Mouse (Mus musculus) granulocyte monocyte progenitor cell, adult 5-6 weeks (primary cell): ENCODE data around the gene Lcn4. TPM values are rescaled to one million over a fixed set of nuclear protein-coding genes. Genes with fewer than 3 reads are reported as not detected.

Experiments
- ATAC-seq: replicated peaks from 2 replicates; pipeline ENCODE4 v1.8.0; 2016; ENCODE audit warnings: mild to moderate bottlenecking, moderate TSS enrichment, inconsistent platforms; ENCODE audit not compliant: poor library complexity, severe bottlenecking
- total RNA-seq, 2 experiments: library from RNA; stranded (forward) in 1 of 2; stranded (reverse) in 1 of 2; fragments of 200-712, 200-1000 nt in 1 of 2; fragments of >200 nt in 1 of 2; fragmentation: Nextera tagmentation in 1 of 2; gene quantifications; 2 replicates each; pipeline ENCODE4 v1.2.3; 2014 to 2017

Gene Lcn4
- total RNA-seq, 2 experiments from 2014 or later: not detected

- ATAC-seq: no peak
Observed at GRCm38 (mm10) chr2:26635489-26636324, 35.4 kb downstream of the Lcn4 start.

DNA sequence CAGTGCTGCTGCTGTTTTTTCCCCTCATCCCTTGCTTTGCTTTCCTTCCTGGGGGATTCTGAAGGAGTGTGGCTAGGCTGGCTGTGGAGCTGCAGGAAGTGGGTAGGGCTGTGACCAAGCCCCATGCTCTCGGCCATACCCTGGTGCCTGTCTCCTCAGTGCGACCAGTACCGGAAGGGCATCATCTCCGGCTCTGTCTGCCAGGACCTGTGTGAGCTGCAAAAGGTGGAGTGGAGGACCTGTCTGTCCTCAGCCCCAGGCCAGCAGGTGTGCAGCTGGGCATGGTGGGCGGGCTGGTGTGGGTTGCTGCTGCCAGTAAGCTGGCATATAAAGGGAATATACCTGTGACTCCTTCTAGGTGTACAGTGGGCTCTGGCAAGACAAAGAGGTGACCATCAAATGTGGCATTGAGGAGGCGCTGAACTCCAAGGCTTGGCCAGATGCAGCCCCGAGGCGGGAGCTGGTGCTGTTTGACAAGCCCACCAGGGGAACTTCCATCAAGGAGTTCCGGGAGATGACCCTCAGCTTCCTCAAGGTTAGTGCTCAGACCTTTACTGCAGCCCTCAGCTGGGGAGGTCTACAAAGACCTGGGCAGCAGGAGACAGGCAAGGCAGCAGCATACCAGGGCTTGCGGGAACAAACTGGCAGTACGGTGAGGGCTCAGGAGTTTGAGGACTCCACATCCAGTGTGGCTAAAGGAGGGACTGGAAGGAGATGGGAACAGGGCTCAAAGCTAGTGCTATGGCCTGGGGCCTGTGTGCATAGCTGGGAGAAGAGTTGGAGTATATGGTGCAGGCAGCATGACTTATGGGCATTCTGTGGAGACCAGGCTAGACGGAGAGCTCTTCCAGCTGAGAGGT, 36.2 kb downstream of the Lcn4 start:
- peak; percentile 29 for ATAC-seq

GRCm38 (mm10) chr2:26633953-26634530, 37.0 kb downstream of the Lcn4 start:
- ATAC-seq: no peak

DNA sequence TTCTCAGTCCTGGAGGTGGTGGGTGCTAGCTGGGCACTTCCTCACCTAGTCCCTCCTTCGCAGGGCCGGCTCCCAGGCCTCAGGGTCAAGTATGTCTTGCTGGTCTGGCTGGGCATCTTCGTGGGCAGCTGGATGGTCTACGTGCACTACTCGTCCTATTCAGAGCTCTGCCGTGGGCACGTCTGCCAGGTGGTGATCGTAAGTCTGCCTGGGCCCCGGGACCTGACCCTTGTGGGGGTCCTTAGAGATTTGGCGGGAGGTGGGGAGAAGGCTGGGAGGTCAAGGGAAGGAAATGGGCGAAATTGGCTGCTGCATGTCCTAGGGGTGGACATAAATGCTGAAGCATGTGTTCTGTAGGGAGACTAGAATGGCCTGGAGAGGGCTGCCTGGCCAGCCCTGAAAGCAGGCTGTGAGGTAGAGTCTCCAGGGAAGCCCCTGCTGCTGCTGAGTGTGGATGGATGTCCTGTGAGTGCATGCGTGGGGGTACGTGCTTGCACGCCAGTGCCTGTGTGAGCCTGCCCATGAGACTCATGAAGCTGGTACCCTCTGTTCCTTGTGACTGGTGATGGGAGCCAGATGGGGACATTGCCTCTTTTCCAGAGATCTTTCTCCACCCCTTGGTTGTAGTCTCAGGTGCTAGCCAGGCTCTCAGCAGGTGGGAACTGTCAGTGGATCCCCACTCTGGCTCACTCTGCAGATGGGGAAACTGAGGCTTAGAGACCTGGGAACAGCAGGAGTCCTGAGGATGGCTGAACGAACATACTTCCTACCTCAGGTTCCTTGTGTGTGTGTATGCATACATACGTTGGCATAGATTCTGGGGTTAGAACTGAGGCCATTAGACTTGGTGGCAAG, 38.3 kb downstream of the Lcn4 start:
- ATAC-seq: no peak

DNA sequence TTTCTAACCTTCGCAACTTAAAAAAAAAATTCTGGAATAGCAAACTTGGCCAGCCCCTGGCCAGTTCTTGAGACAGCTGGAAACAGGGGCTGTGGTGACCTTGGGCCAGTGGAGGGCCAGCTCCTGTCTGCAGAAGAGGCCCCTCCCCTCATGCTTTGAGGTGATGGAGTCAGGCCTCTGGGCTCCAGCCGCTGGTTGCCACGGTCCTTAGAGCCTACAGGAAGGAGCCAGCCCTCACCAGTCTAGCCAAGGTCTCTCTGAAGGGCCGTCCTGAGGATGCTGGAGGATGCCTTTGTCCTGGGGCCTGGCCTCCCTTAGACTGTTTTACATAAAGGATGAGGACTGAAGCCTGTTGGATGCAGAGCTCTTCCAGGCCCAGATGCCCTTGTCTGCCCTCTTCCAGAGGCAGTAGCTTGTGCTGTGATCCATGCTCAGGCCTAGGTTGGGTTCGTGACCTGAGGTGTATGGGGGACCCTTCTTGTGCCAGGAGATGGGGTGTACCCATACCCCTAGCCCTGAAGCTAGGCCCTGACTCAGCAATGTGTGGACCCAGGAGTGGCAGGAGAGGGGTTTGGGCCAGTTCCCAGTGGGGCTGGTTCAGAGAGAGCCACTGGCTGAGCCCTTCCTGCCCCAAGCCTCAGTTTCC, 42.2 kb downstream of the Lcn4 start:
- ATAC-seq: peak; percentile 15; the same call in 1 of the 2 replicates

GRCm38 (mm10) chr2:26627921-26628739, 43.0 kb downstream of the Lcn4 start, which contains the start of gene Fam69b:
Gene Fam69b, plus strand, starts transcription at chr2:26628457.
- ATAC-seq: peak; percentile 45

GRCm38 (mm10) chr2:26626081-26626480, 45.0 kb downstream of the Lcn4 start:
- no peak for ATAC-seq

GRCm38 (mm10) chr2:26625419-26625818, 45.7 kb downstream of the Lcn4 start:
- no peak for ATAC-seq

DNA sequence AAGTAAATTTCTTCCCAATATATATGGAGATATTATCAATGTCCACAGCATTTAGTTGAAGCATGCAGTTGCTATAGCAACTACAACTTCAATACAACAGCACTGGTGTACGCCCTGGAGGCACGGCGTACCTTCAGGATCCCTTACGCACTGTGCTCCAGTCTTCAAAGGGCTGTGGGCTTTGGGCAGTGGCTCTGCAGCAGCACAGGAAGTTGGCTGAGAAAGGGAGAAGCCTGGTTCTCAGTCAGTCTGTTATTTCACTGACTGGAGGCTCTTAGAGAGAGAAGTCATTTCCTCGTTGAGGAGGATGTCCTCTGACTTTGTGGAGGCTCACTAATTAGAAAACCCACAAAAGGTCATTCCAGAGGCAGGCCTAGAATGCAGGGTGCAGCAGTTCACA, 48.1 kb downstream of the Lcn4 start:
- ATAC-seq: peak; percentile 56

DNA sequence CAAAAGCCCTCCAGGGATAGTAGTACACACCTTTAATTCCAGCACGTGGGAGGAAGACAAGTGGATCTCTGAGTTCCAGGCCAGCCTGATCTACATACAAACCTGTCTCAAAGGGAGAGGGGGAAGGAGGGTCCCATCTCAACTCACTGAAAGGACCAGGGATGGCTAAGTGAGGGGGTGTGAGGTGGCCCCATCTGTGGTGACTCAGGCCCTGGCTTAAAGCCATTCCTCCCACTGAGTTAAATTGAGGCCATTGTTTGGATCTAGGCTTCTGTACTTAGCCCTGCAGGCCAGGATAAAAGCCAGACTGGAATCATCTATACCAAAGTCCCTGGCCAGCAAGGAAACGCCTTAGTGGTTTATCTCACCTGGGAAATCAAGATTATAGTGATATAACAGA, 49.8 kb downstream of the Lcn4 start:
- no peak for ATAC-seq

DNA sequence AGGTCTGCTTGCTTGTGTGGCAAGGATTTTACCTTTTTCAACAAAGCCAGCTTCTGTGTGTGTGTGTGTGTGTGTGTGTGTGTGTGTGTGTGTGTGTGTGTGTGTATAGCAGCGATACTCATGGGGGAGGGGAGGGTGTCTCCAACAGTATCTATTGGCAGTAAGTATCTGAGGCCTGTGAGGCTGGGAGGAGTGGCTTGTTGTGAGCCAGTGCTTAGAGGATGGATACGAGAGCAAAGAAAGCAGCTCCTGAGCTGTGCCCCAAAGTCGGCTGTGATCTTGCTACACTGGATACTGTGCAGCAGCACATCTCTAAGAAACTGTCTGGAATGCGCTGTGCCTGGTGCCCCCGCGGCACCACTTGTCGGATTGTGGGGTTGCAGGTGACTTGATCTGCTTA, 53.2 kb downstream of the Lcn4 start:
- ATAC-seq: no peak

Other genes starting within 250 kb of the Lcn4 start
- 42.3 and 47.0 TPM in 2 replicates for gene Sec16a, start 226.1 kb downstream of the Lcn4 start, total RNA-seq (2014; fragmentation: Nextera tagmentation)
- 29.8 and 32.5 TPM in 2 replicates for gene Sec16a, start 226.1 kb downstream of the Lcn4 start, total RNA-seq (2017)
- 19.2 and 22.6 TPM in 2 replicates for gene Notch1, start 154.6 kb downstream of the Lcn4 start, total RNA-seq (2014; fragmentation: Nextera tagmentation)
- 8.1 and 8.5 TPM in 2 replicates for gene Notch1, start 154.6 kb downstream of the Lcn4 start, total RNA-seq (2017)
- gene Egfl7, start 91.3 kb downstream of the Lcn4 start, total RNA-seq (2014; fragmentation: Nextera tagmentation): 22.7 and 32.6 TPM in 2 replicates
- gene Egfl7, start 91.3 kb downstream of the Lcn4 start, total RNA-seq (2017): 9.6 and 20.4 TPM in 2 replicates
- gene Gm20532, start 84.6 kb downstream of the Lcn4 start, total RNA-seq (2014; fragmentation: Nextera tagmentation): not detected in 2 replicates
- not detected in 2 replicates for gene Gm20532, start 84.6 kb downstream of the Lcn4 start, total RNA-seq (2017)
- gene Agpat2, start 66.9 kb downstream of the Lcn4 start, total RNA-seq (2014; fragmentation: Nextera tagmentation): 42.4 and 46.7 TPM in 2 replicates
- 50.2 and 55.2 TPM in 2 replicates for gene Agpat2, start 66.9 kb downstream of the Lcn4 start, total RNA-seq (2017)
- gene Fam69b, start 42.8 kb downstream of the Lcn4 start, total RNA-seq (2014; fragmentation: Nextera tagmentation): 11.1 and 13.9 TPM in 2 replicates
- 8.3 and 9.3 TPM in 2 replicates for gene Fam69b, start 42.8 kb downstream of the Lcn4 start, total RNA-seq (2017)
- not detected in 2 replicates for gene Abo, start 193.7 kb upstream of the Lcn4 start, total RNA-seq (2014; fragmentation: Nextera tagmentation)
- not detected in 2 replicates for gene Abo, start 193.7 kb upstream of the Lcn4 start, total RNA-seq (2017)
- 21.7 and 22.5 TPM in 2 replicates for gene Surf6, start 231.6 kb upstream of the Lcn4 start, total RNA-seq (2014; fragmentation: Nextera tagmentation)
- gene Surf6, start 231.6 kb upstream of the Lcn4 start, total RNA-seq (2017): 53.0 and 55.7 TPM in 2 replicates
- 16.7 and 17.4 TPM in 2 replicates for gene Med22, start 239.4 kb upstream of the Lcn4 start, total RNA-seq (2014; fragmentation: Nextera tagmentation)
- 17.2 and 19.0 TPM in 2 replicates for gene Med22, start 239.4 kb upstream of the Lcn4 start, total RNA-seq (2017)
- 2,412 and 2,423 TPM in 2 replicates for gene Rpl7a, start 239.5 kb upstream of the Lcn4 start, total RNA-seq (2014; fragmentation: Nextera tagmentation)
- gene Rpl7a, start 239.5 kb upstream of the Lcn4 start, total RNA-seq (2017): 2,233 and 2,391 TPM in 2 replicates
- 42.8 and 48.8 TPM in 2 replicates for gene Surf2, start 245.1 kb upstream of the Lcn4 start, total RNA-seq (2014; fragmentation: Nextera tagmentation)
- gene Surf2, start 245.1 kb upstream of the Lcn4 start, total RNA-seq (2017): 72.9 and 77.2 TPM in 2 replicates
- 46.4 and 74.7 TPM in 2 replicates for gene Surf1, start 245.2 kb upstream of the Lcn4 start, total RNA-seq (2014; fragmentation: Nextera tagmentation)
- gene Surf1, start 245.2 kb upstream of the Lcn4 start, total RNA-seq (2017): 40.0 and 75.4 TPM in 2 replicates